Mouse (Mus musculus) liver, embryonic 14 days (tissue): ENCODE results near the gene Tnnt2. TPM values are rescaled to one million over a fixed set of nuclear protein-coding genes. Genes with fewer than 3 reads are reported as not detected.

Experiments
- polyA plus RNA-seq: library from polyadenylated mRNA; depleted of rRNA; stranded (reverse); fragments of >200 nt; gene quantifications from 2 replicates; pipeline ENCODE4 v1.2.3, GENCODE M21; 2012; rRNA removed

The Tnnt2 gene
- 0.48 and 6.8 TPM in 2 replicates for polyA plus RNA-seq

GRCm38 (mm10) chr1:135835716-135836483 lies at the start of gene Tnnt2:
Gene Tnnt2 (plus strand): TSS chr1:135836354.

GRCm38 (mm10) chr1:135818481-135819086 lies 17.6 kb upstream of the Tnnt2 start, which contains the start of gene Lad1:
Gene Lad1 (plus strand): TSS chr1:135818598.

Other genes starting within 250 kb of the Tnnt2 start
- 1.2 TPM in 2 replicates for gene Nav1, start 229.1 kb upstream of the Tnnt2 start, polyA plus RNA-seq
- gene Csrp1, start 116.3 kb upstream of the Tnnt2 start, polyA plus RNA-seq: 34.8 and 38.3 TPM in 2 replicates
- gene Phlda3, start 70.2 kb upstream of the Tnnt2 start, polyA plus RNA-seq: 2.6 and 3.0 TPM in 2 replicates
- gene Tnni1, start 56.9 kb upstream of the Tnnt2 start, polyA plus RNA-seq: 1.4 and 12.2 TPM in 2 replicates
- 0.05 and 0.12 TPM in 2 replicates for gene Lad1, start 17.8 kb upstream of the Tnnt2 start, polyA plus RNA-seq
- under 0.01 and 0.05 TPM in 2 replicates for gene Pkp1, start 82.9 kb downstream of the Tnnt2 start, polyA plus RNA-seq
- gene Igfn1, start 170.0 kb downstream of the Tnnt2 start, polyA plus RNA-seq: 0.01 TPM in 1 of 2 replicates, not detected in the other
- gene Tmem9, start 171.8 kb downstream of the Tnnt2 start, polyA plus RNA-seq: 37.6 and 44.2 TPM in 2 replicates
- not detected in 2 replicates for gene Ascl5, start 214.4 kb downstream of the Tnnt2 start, polyA plus RNA-seq
- 0.01 and 0.25 TPM in 2 replicates for gene Cacna1s, start 216.4 kb downstream of the Tnnt2 start, polyA plus RNA-seq